Mouse (Mus musculus): Measurements from ENCODE around the gene Map3k20. TPM values are rescaled to one million over a fixed set of nuclear protein-coding genes. Genes with fewer than 3 reads are reported as not detected.

Map3k20 gene
- total RNA-seq, 1 experiment, result 20.3 TPM

GRCm38 (mm10) chr2:72361572-72361971 is 76.1 kb downstream of the Map3k20 start:
- DNase-seq (ENCODE audit: low read depth, low spot score), result no peak
- no peak overlapping the region for H3K9ac ChIP-seq (ENCODE audit: insufficient read depth, low read depth, low read length, poor library complexity, severe bottlenecking)
- H3K4me3 ChIP-seq (ENCODE audit: insufficient read depth in 1 of 2, low read depth in 1 of 2, low read length in 2 of 2, poor library complexity in 1 of 2, severe bottlenecking in 1 of 2), result no peak overlapping the region
- no peak for TF ChIP-seq CHD2 (IDR thresholded peaks at IDR 0.05; ENCODE audit: low read depth, low read length)
- no peaks in the 10 kb centered on the region for H3K36me3 ChIP-seq (ENCODE audit: control insufficient read depth, insufficient read depth, low read length, poor library complexity, severe bottlenecking)
- no peaks in the 10 kb centered on the region for H3K4me1 ChIP-seq (ENCODE audit: control insufficient read depth in 2 of 2, insufficient read depth in 2 of 2, low read length in 2 of 2, poor library complexity in 1 of 2)
- no peak overlapping the region for H3K27ac ChIP-seq (ENCODE audit: insufficient read depth, low read depth, low read length, poor library complexity, severe bottlenecking)
- in situ Hi-C loops (cut with MboI; ENCODE audit: low sequenced_read_pairs in 2 of 2, unreplicated experiment in 2 of 2), result no loop called here
- H3K9me3 ChIP-seq (ENCODE audit: control insufficient read depth, insufficient read depth, low read depth, low read length), result no peaks in the 10 kb centered on the region

GRCm38 (mm10) chr2:72363449-72363848 is 78.0 kb downstream of the Map3k20 start:
- Histone ChIP-seq H3K9ac (ENCODE audit: insufficient read depth, low read depth, low read length, poor library complexity, severe bottlenecking) (no peak overlapping the region), H3K4me3 (ENCODE audit: insufficient read depth in 1 of 2, low read depth in 1 of 2, low read length in 2 of 2, poor library complexity in 1 of 2, severe bottlenecking in 1 of 2) (no peak overlapping the region), H3K36me3 (ENCODE audit: control insufficient read depth, insufficient read depth, low read length, poor library complexity, severe bottlenecking) (no peaks in the 10 kb centered on the region), H3K4me1 (ENCODE audit: control insufficient read depth in 2 of 2, insufficient read depth in 2 of 2, low read length in 2 of 2, poor library complexity in 1 of 2) (no peaks in the 10 kb centered on the region), H3K27ac (ENCODE audit: insufficient read depth, low read depth, low read length, poor library complexity, severe bottlenecking) (no peak overlapping the region), H3K9me3 (ENCODE audit: control insufficient read depth, insufficient read depth, low read depth, low read length) (no peaks in the 10 kb centered on the region)
- no peak for DNase-seq (ENCODE audit: low read depth, low spot score)
- no peak for TF ChIP-seq CHD2 (IDR thresholded peaks at IDR 0.05; ENCODE audit: low read depth, low read length)
- no peak for TF ChIP-seq HCFC1 (IDR thresholded peaks at IDR 0.05; ENCODE audit: borderline replicate concordance, insufficient read depth, low read length)
- TF ChIP-seq ZC3H11A (IDR thresholded peaks at IDR 0.05; ENCODE audit: borderline replicate concordance, low read depth, low read length), result no peak
- no peak for TF ChIP-seq ZNF384 (IDR thresholded peaks at IDR 0.05; ENCODE audit: low read depth, low read length)
- no peak for TF ChIP-seq MAFK (IDR thresholded peaks at IDR 0.05; ENCODE audit: insufficient read depth, low read depth, low read length)
- in situ Hi-C loops (cut with MboI; ENCODE audit: low sequenced_read_pairs in 2 of 2, unreplicated experiment in 2 of 2), result no loop called here

DNA sequence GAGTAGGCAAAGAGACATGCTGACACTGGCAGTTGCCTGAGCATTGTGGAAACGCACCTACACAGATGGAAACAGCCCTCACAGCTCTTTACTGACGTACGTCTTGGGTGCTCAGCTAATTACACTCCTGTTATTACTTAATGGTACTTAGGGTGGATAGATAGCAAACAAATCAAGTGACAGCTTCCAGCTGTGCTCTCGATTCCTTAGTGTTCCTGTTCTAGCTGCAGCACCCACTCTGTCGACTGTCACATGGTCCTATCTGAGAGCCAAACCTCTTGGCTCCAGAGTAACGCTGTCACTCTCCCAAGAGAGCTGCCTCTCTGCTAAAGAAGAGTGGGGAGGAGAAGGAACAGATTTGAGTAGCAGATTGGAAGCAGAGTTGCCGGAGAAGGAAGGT is 80.5 kb downstream of the Map3k20 start:
- no peaks in the 10 kb centered on the region for H3K36me3 ChIP-seq (ENCODE audit: control insufficient read depth, insufficient read depth, low read length, poor library complexity, severe bottlenecking)
- no peak overlapping the region for H3K9ac ChIP-seq (ENCODE audit: insufficient read depth, low read depth, low read length, poor library complexity, severe bottlenecking)
- in situ Hi-C loops (cut with MboI; ENCODE audit: low sequenced_read_pairs in 2 of 2, unreplicated experiment in 2 of 2), result no loop called here
- no peaks in the 10 kb centered on the region for H3K9me3 ChIP-seq (ENCODE audit: control insufficient read depth, insufficient read depth, low read depth, low read length)
- TF ChIP-seq MAFK (IDR thresholded peaks at IDR 0.05; ENCODE audit: insufficient read depth, low read depth, low read length) (no peak), ZNF384 (IDR thresholded peaks at IDR 0.05; ENCODE audit: low read depth, low read length) (no peak), CHD2 (IDR thresholded peaks at IDR 0.05; ENCODE audit: low read depth, low read length) (no peak), ZC3H11A (IDR thresholded peaks at IDR 0.05; ENCODE audit: borderline replicate concordance, low read depth, low read length) (no peak), HCFC1 (IDR thresholded peaks at IDR 0.05; ENCODE audit: borderline replicate concordance, insufficient read depth, low read length) (no peak)
- H3K27ac ChIP-seq (ENCODE audit: insufficient read depth, low read depth, low read length, poor library complexity, severe bottlenecking), result no peak overlapping the region
- H3K4me1 ChIP-seq (ENCODE audit: control insufficient read depth in 2 of 2, insufficient read depth in 2 of 2, low read length in 2 of 2, poor library complexity in 1 of 2), result no peaks in the 10 kb centered on the region
- H3K4me3 ChIP-seq (ENCODE audit: insufficient read depth in 1 of 2, low read depth in 1 of 2, low read length in 2 of 2, poor library complexity in 1 of 2, severe bottlenecking in 1 of 2), result no peak overlapping the region
- no peak for DNase-seq (ENCODE audit: low read depth, low spot score)

- DNase-seq (ENCODE audit: low read depth, low spot score), result no peak
- in situ Hi-C loops (cut with MboI; ENCODE audit: low sequenced_read_pairs in 2 of 2, unreplicated experiment in 2 of 2), result no loop called here
- H3K36me3 ChIP-seq (ENCODE audit: control insufficient read depth, insufficient read depth, low read length, poor library complexity, severe bottlenecking), result no peaks in the 10 kb centered on the region
- TF ChIP-seq MAFK (IDR thresholded peaks at IDR 0.05; ENCODE audit: insufficient read depth, low read depth, low read length), result no peak
- TF ChIP-seq ZC3H11A (IDR thresholded peaks at IDR 0.05; ENCODE audit: borderline replicate concordance, low read depth, low read length), result no peak
- TF ChIP-seq HCFC1 (IDR thresholded peaks at IDR 0.05; ENCODE audit: borderline replicate concordance, insufficient read depth, low read length), result no peak
- TF ChIP-seq CHD2 (IDR thresholded peaks at IDR 0.05; ENCODE audit: low read depth, low read length), result no peak
- no peak for TF ChIP-seq ZNF384 (IDR thresholded peaks at IDR 0.05; ENCODE audit: low read depth, low read length)
- no peaks in the 10 kb centered on the region for H3K4me1 ChIP-seq (ENCODE audit: control insufficient read depth in 2 of 2, insufficient read depth in 2 of 2, low read length in 2 of 2, poor library complexity in 1 of 2)
- no peak overlapping the region for H3K9ac ChIP-seq (ENCODE audit: insufficient read depth, low read depth, low read length, poor library complexity, severe bottlenecking)
- H3K27ac ChIP-seq (ENCODE audit: insufficient read depth, low read depth, low read length, poor library complexity, severe bottlenecking), result no peak overlapping the region
- no peak overlapping the region for H3K4me3 ChIP-seq (ENCODE audit: insufficient read depth in 1 of 2, low read depth in 1 of 2, low read length in 2 of 2, poor library complexity in 1 of 2, severe bottlenecking in 1 of 2)
- H3K9me3 ChIP-seq (ENCODE audit: control insufficient read depth, insufficient read depth, low read depth, low read length), result no peaks in the 10 kb centered on the region
Observed at GRCm38 (mm10) chr2:72366503-72366902, 81.1 kb downstream of the Map3k20 start.

- no peak overlapping the region for H3K27ac ChIP-seq (ENCODE audit: insufficient read depth, low read depth, low read length, poor library complexity, severe bottlenecking)
- no peak overlapping the region for H3K4me3 ChIP-seq (ENCODE audit: insufficient read depth in 1 of 2, low read depth in 1 of 2, low read length in 2 of 2, poor library complexity in 1 of 2, severe bottlenecking in 1 of 2)
- DNase-seq (ENCODE audit: low read depth, low spot score), result no peak
- 0 out of 2 replicates have a peak, but pooled peaks cover 2% of the 10 kb centered on the region for H3K36me3 ChIP-seq (ENCODE audit: control insufficient read depth, insufficient read depth, low read length, poor library complexity, severe bottlenecking)
- H3K9ac ChIP-seq (ENCODE audit: insufficient read depth, low read depth, low read length, poor library complexity, severe bottlenecking), result no peak overlapping the region
- in situ Hi-C loops (cut with MboI; ENCODE audit: low sequenced_read_pairs in 2 of 2, unreplicated experiment in 2 of 2), result no loop called here
- TF ChIP-seq ZC3H11A (IDR thresholded peaks at IDR 0.05; ENCODE audit: borderline replicate concordance, low read depth, low read length) (no peak), CHD2 (IDR thresholded peaks at IDR 0.05; ENCODE audit: low read depth, low read length) (no peak), ZNF384 (IDR thresholded peaks at IDR 0.05; ENCODE audit: low read depth, low read length) (no peak), MAFK (IDR thresholded peaks at IDR 0.05; ENCODE audit: insufficient read depth, low read depth, low read length) (no peak), HCFC1 (IDR thresholded peaks at IDR 0.05; ENCODE audit: borderline replicate concordance, insufficient read depth, low read length) (no peak)
- no peaks in the 10 kb centered on the region for H3K4me1 ChIP-seq (ENCODE audit: control insufficient read depth in 2 of 2, insufficient read depth in 2 of 2, low read length in 2 of 2, poor library complexity in 1 of 2)
- no peaks in the 10 kb centered on the region for H3K9me3 ChIP-seq (ENCODE audit: control insufficient read depth, insufficient read depth, low read depth, low read length)
Observed at GRCm38 (mm10) chr2:72367850-72368249, 82.4 kb downstream of the Map3k20 start.

All from ES-E14 (cell line).